Comparison of ENCODE assay signal across 29 mouse cellular contexts in genomic region chr6:11960172-11960571, GRCm38 (mm10). TPM values are rescaled to one million over a fixed set of nuclear protein-coding genes. Genes with fewer than 3 reads are reported as not detected.
DNase-seq lines count a peak whose midpoint lies in the region; ATAC-seq and TF ChIP-seq lines count a peak whose summit lies in the region.
"Had no signal": no experiment of that assay in that cellular context is flagged by ENCODE, and none has a peak within 500 bp of the region (broad histone marks: within the 10 kb centered on the region; RNA-seq: fewer than 3 reads in every experiment).

No protein-coding gene starts in this region.

- H3K9me3 ChIP-seq in liver, embryonic 14.5 days (ENCODE audit: control insufficient read depth, low read length), result no peaks in the 10 kb centered on the region
- no peaks in the 10 kb centered on the region for H3K9me3 ChIP-seq in liver, postnatal 0 days (ENCODE audit: low read length)
- H3K9me3 ChIP-seq: embryonic facial prominence, embryonic 13.5 days; embryonic facial prominence, embryonic 15.5 days; forebrain, embryonic 10.5 days; forebrain, embryonic 12.5 days had no signal

- peak; percentile 45; the same call in 1 of the 2 replicates for ATAC-seq in liver, embryonic 14.5 days (ENCODE audit: insufficient read depth)
- ATAC-seq in liver, postnatal 0 days, result no peak
- ATAC-seq in common myeloid progenitor, adult 5-6 weeks (replicated peaks; ENCODE audit: low read depth, poor library complexity, severe bottlenecking), result peak; percentile 45; the same call in 1 of the 2 replicates
- ATAC-seq in megakaryocyte-erythroid progenitor cell, adult 5-6 weeks (replicated peaks; ENCODE audit: low FRiP score, low TSS enrichment, poor library complexity, severe bottlenecking), result peak; percentile 99
- ATAC-seq: activated CD4-positive, CD25-positive, alpha-beta regulatory T cell, adult 4 months; CD4-positive, CD25-positive, alpha-beta regulatory T cell, adult 4 months; forebrain, embryonic 14.5 days; forebrain, embryonic 16.5 days; Patski had no signal

- DNase-seq in heart, adult 11 months, result peak; percentile 42
- no peak for DNase-seq in heart, postnatal 36 days
- DNase-seq in liver, embryonic 14.5 days (ENCODE audit: low read depth in 3 of 3, low spot score in 3 of 3), result no peak
- DNase-seq in liver, postnatal 0 days, result no peak
- no peak for DNase-seq in embryo, embryonic 11 days
- DNase-seq in gastrocnemius, adult 8-10 months (ENCODE audit: low spot score in 2 of 2), result no peak
- DNase-seq: adrenal gland, adult 2 months; adrenal gland, postnatal 10 days; adrenal gland, postnatal 25 days; B cell, adult 2 months; cerebellum, adult 11 months; cerebellum, adult 18-20 months; cerebellum, adult 8-10 months; cerebellum, adult 9-11 months; cerebellum, postnatal 14 days; cerebellum, postnatal 36 days had no signal

- H3K9ac ChIP-seq in liver, embryonic 14.5 days (replicated peaks), result no peak overlapping the region
- H3K9ac ChIP-seq in liver, postnatal 0 days (replicated peaks), result no peak overlapping the region
- H3K9ac ChIP-seq: embryonic facial prominence, embryonic 13.5 days; embryonic facial prominence, embryonic 15.5 days; forebrain, embryonic 12.5 days had no signal

- no peaks in the 10 kb centered on the region for H3K27me3 ChIP-seq in liver, embryonic 14.5 days (ENCODE audit: control insufficient read depth, insufficient read depth, low read length)
- no peaks in the 10 kb centered on the region for H3K27me3 ChIP-seq in liver, postnatal 0 days (ENCODE audit: insufficient read depth, low read length)
- H3K27me3 ChIP-seq: CH12.LX; embryonic facial prominence, embryonic 13.5 days; embryonic facial prominence, embryonic 15.5 days; forebrain, embryonic 12.5 days; Patski had no signal

- no peaks in the 10 kb centered on the region for H3K36me3 ChIP-seq in liver, embryonic 14.5 days (replicated peaks; ENCODE audit: control insufficient read depth, insufficient read depth, low read depth)
- peaks cover 9% of the 10 kb centered on the region; the same call in 1 of the 2 replicates for H3K36me3 ChIP-seq in liver, postnatal 0 days (replicated peaks; ENCODE audit: insufficient read depth, low read length)

- H3K4me3 ChIP-seq in liver, embryonic 14.5 days (ENCODE audit: insufficient read depth in 1 of 2, low read depth in 2 of 2, low read length in 2 of 2), result no peak overlapping the region
- H3K4me3 ChIP-seq in liver, postnatal 0 days (ENCODE audit: low read depth, low read length), result no peak overlapping the region
- H3K4me3 ChIP-seq: embryonic facial prominence, embryonic 13.5 days; embryonic facial prominence, embryonic 15.5 days; erythroblast, embryonic 14.5 days; forebrain, embryonic 10.5 days; forebrain, embryonic 12.5 days had no signal

- peak; percentile 44 for TF ChIP-seq EP300 in liver, embryonic 14.5 days (IDR thresholded peaks at IDR 0.05; ENCODE audit: low read depth)
- no peak; the same call in 1 of the 2 replicates for TF ChIP-seq EP300 in liver, postnatal 0 days (IDR thresholded peaks at IDR 0.05; ENCODE audit: low read depth)

- 40% methylated on average over 7 of the region's 7 CpGs for WGBS in liver, embryonic 14.5 days (ENCODE audit: insufficient replicate concordance)
- 62% methylated on average over 7 of the region's 7 CpGs for WGBS in liver, postnatal 0 days (ENCODE audit: insufficient replicate concordance)

- intact Hi-C loops in heart, postnatal 36 days (cut with DNase I), result no loop called here

- H3K4me2 ChIP-seq in liver, embryonic 14.5 days (ENCODE audit: low read depth), result no peak overlapping the region
- no peak overlapping the region for H3K4me2 ChIP-seq in liver, postnatal 0 days (ENCODE audit: low read depth, low read length)
- H3K4me2 ChIP-seq: embryonic facial prominence, embryonic 13.5 days; embryonic facial prominence, embryonic 15.5 days; forebrain, embryonic 12.5 days had no signal

- no peak for TF ChIP-seq CTCF in liver, embryonic 14.5 days (IDR thresholded peaks at IDR 0.05; ENCODE audit: low read depth)
- TF ChIP-seq CTCF in liver, postnatal 0 days (IDR thresholded peaks at IDR 0.05; ENCODE audit: low read depth), result no peak

- no peak overlapping the region for H3K27ac ChIP-seq in liver, embryonic 14.5 days
- H3K27ac ChIP-seq in liver, postnatal 0 days (ENCODE audit: low read depth), result no peak overlapping the region
- H3K27ac ChIP-seq: embryonic facial prominence, embryonic 13.5 days; embryonic facial prominence, embryonic 15.5 days; forebrain, embryonic 10.5 days; forebrain, embryonic 12.5 days had no signal

- no peaks in the 10 kb centered on the region for H3K4me1 ChIP-seq in liver, embryonic 14.5 days (replicated peaks; ENCODE audit: control insufficient read depth in 2 of 2, insufficient read depth in 2 of 2, low read length in 1 of 2)
- no peaks in the 10 kb centered on the region for H3K4me1 ChIP-seq in liver, postnatal 0 days (ENCODE audit: insufficient read depth)
- H3K4me1 ChIP-seq: embryonic facial prominence, embryonic 13.5 days; embryonic facial prominence, embryonic 15.5 days; forebrain, embryonic 10.5 days; forebrain, embryonic 12.5 days had no signal

RNA-seq across cellular contexts. Expression of gene Phf14, which starts 52.6 kb away (rescaled TPM):
- 10 to 100 TPM; 46.4 to 48.0 TPM for total RNA-seq in heart, postnatal 36 days (2021)
- polyA plus RNA-seq in liver, embryonic 14.5 days (2012; rRNA removed), result 5.0 and 9.3 TPM in 2 replicates
- 19.5 and 22.3 TPM in 2 replicates for polyA plus RNA-seq in liver, embryonic 14.5 days (2014; fragmentation: Nextera tagmentation; extraction: Ambion mirVana)
- 21.7 and 23.6 TPM in 2 replicates for polyA plus RNA-seq in liver, postnatal 0 days (2015; fragmentation: Nextera tagmentation; extraction: Ambion mirVana)
- total RNA-seq in common myeloid progenitor, adult 5-6 weeks (2017), result 146 and 162 TPM in 2 replicates
- 88.7 and 115 TPM in 2 replicates for total RNA-seq in megakaryocyte-erythroid progenitor cell, adult 5-6 weeks (2014; fragmentation: Nextera tagmentation)
- 96.0 and 119 TPM in 2 replicates for total RNA-seq in megakaryocyte-erythroid progenitor cell, adult 5-6 weeks (2017)
- 10 to 100 TPM; 22.3 to 27.9 (median 24.1) TPM for total RNA-seq in gastrocnemius, adult 8-10 months (2022)

RNA-seq across cellular contexts. Expression of gene Ndufa4, which starts 52.9 kb away (rescaled TPM):
- total RNA-seq in heart, postnatal 36 days (2021), result 1,000 to 10,000 TPM; 3,069 to 3,251 TPM
- 329 and 342 TPM in 2 replicates for polyA plus RNA-seq in liver, embryonic 14.5 days (2012; rRNA removed)
- polyA plus RNA-seq in liver, embryonic 14.5 days (2014; fragmentation: Nextera tagmentation; extraction: Ambion mirVana), result 689 and 747 TPM in 2 replicates
- 1,068 and 1,104 TPM in 2 replicates for polyA plus RNA-seq in liver, postnatal 0 days (2015; fragmentation: Nextera tagmentation; extraction: Ambion mirVana)
- total RNA-seq in common myeloid progenitor, adult 5-6 weeks (2017), result 332 and 475 TPM in 2 replicates
- total RNA-seq in megakaryocyte-erythroid progenitor cell, adult 5-6 weeks (2014; fragmentation: Nextera tagmentation), result 526 and 547 TPM in 2 replicates
- total RNA-seq in megakaryocyte-erythroid progenitor cell, adult 5-6 weeks (2017), result 358 and 362 TPM in 2 replicates
- 1,000 to 10,000 TPM; 1,285 to 1,449 (median 1,371) TPM for total RNA-seq in gastrocnemius, adult 8-10 months (2022)
